Mouse (Mus musculus): ENCODE results near the gene Sh3kbp1. TPM values are rescaled to one million over a fixed set of nuclear protein-coding genes. Genes with fewer than 3 reads are reported as not detected.

Sh3kbp1 gene
- polyA plus RNA-seq, 1 experiment from 2014 or later, result 29.6 TPM

- WGBS, result 32% methylated on average over 4 of the region's 4 CpGs
- ATAC-seq (ENCODE audit: insufficient read depth, low FRiP score), result no peak
- no peak overlapping the region for H3K27ac ChIP-seq (ENCODE audit: low read length)
- no peak overlapping the region for H3K9ac ChIP-seq (ENCODE audit: low read length)
- H3K4me3 ChIP-seq (replicated peaks; ENCODE audit: low read length), result peak overlapping the region; percentile 59
- H3K36me3 ChIP-seq (ENCODE audit: control insufficient read depth, insufficient read depth, low read length), result no peaks in the 10 kb centered on the region
- peaks cover 4% of the 10 kb centered on the region; the same call in 1 of the 2 replicates for H3K27me3 ChIP-seq (ENCODE audit: control insufficient read depth, insufficient read depth, low read length)
- no peaks in the 10 kb centered on the region for H3K4me1 ChIP-seq (ENCODE audit: control insufficient read depth, insufficient read depth, low read length)
- no peaks in the 10 kb centered on the region for H3K9me3 ChIP-seq (replicated peaks; ENCODE audit: control insufficient read depth, low read length)
- H3K4me2 ChIP-seq (ENCODE audit: low read depth, low read length), result peak overlapping the region; percentile 71
Observed at GRCm38 (mm10) chrX:159628629-159629028, 1.6 kb downstream of the Sh3kbp1 start.

DNA sequence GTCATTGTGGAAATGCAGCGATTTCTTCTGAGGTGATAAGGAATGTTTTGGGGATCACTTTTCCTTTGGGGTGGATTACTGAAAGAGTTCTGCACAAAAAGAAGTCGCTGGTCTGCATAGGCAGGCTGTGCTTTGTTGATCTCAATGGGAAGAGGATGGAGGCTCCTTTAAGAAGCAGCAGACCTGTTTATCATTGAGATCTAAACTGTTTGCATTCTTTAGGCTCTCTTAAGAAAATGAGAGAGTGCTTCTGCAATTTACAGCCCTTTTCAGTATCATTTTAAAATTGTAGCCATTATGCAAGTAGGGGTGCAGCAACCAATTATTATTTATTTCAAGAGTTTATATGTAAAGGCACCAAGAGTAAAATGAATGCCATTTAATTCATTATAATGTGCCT is 2.1 kb downstream of the Sh3kbp1 start:
- Histone ChIP-seq H3K9ac (ENCODE audit: low read length) (no peak overlapping the region), H3K36me3 (ENCODE audit: control insufficient read depth, insufficient read depth, low read length) (no peaks in the 10 kb centered on the region), H3K4me2 (ENCODE audit: low read depth, low read length) (peak overlapping the region; percentile 71), H3K4me3 (replicated peaks; ENCODE audit: low read length) (0 out of 2 replicates have a peak overlapping the region, but pooled peaks have one; percentile 1), H3K4me1 (ENCODE audit: control insufficient read depth, insufficient read depth, low read length) (no peaks in the 10 kb centered on the region), H3K27ac (ENCODE audit: low read length) (no peak overlapping the region), H3K9me3 (replicated peaks; ENCODE audit: control insufficient read depth, low read length) (no peaks in the 10 kb centered on the region), H3K27me3 (ENCODE audit: control insufficient read depth, insufficient read depth, low read length) (peaks cover 4% of the 10 kb centered on the region; the same call in 1 of the 2 replicates)
- 33% methylated on average over 2 of the region's 2 CpGs for WGBS
- ATAC-seq (ENCODE audit: insufficient read depth, low FRiP score), result no peak

DNA sequence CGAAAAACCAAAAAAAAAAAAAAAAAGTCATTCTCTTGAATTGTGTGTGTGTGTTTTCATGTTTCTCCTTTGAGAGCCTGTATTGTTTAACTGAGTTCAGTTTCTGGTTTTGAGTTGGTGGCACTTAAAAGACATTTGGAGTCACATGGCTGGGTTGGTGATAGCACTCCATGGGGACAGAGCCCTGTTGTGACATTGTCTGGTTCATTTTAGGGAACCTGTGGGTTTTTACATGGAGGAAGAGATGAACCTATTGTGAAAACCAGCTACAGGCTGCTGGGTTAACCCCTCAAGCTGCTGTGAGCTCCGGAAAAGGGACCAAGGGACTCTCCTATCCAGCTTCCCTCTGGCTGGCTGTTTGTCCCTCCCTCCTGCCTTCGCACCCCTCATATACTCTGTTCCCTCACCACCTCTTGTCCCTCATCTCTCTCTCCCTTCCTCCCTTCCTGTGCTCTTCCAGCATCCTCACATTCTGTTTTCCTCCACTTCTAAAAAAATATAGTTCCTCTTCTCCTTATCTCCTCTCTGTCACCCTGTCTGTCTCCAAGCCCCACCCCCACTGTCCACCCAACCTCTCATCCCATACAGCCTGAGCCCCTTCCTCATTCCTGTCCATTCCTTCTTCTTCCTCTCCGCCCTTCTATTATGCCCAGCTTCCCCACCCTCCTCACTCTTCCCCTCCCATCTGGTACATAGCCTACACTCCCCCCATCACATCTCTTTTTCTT is 11.6 kb downstream of the Sh3kbp1 start:
- no peak overlapping the region for H3K27ac ChIP-seq (ENCODE audit: low read length)
- no peak overlapping the region for H3K9ac ChIP-seq (ENCODE audit: low read length)
- H3K4me3 ChIP-seq (replicated peaks; ENCODE audit: low read length), result no peak overlapping the region
- no peak for ATAC-seq (ENCODE audit: insufficient read depth, low FRiP score)
- no peak overlapping the region for H3K4me2 ChIP-seq (ENCODE audit: low read depth, low read length)
- no peaks in the 10 kb centered on the region for H3K36me3 ChIP-seq (ENCODE audit: control insufficient read depth, insufficient read depth, low read length)
- no peaks in the 10 kb centered on the region for H3K9me3 ChIP-seq (replicated peaks; ENCODE audit: control insufficient read depth, low read length)
- H3K4me1 ChIP-seq (ENCODE audit: control insufficient read depth, insufficient read depth, low read length), result no peaks in the 10 kb centered on the region
- WGBS, result 70% methylated on average over 4 of the region's 4 CpGs
- H3K27me3 ChIP-seq (ENCODE audit: control insufficient read depth, insufficient read depth, low read length), result no peaks in the 10 kb centered on the region; the same call in 1 of the 2 replicates

GRCm38 (mm10) chrX:159639991-159640390 is 12.9 kb downstream of the Sh3kbp1 start:
- ATAC-seq (ENCODE audit: insufficient read depth, low FRiP score), result no peak
- Histone ChIP-seq H3K9me3 (replicated peaks; ENCODE audit: control insufficient read depth, low read length) (no peaks in the 10 kb centered on the region), H3K36me3 (ENCODE audit: control insufficient read depth, insufficient read depth, low read length) (no peaks in the 10 kb centered on the region), H3K4me2 (ENCODE audit: low read depth, low read length) (no peak overlapping the region), H3K4me3 (replicated peaks; ENCODE audit: low read length) (no peak overlapping the region), H3K27me3 (ENCODE audit: control insufficient read depth, insufficient read depth, low read length) (no peaks in the 10 kb centered on the region; the same call in 1 of the 2 replicates), H3K4me1 (ENCODE audit: control insufficient read depth, insufficient read depth, low read length) (no peaks in the 10 kb centered on the region), H3K9ac (ENCODE audit: low read length) (no peak overlapping the region), H3K27ac (ENCODE audit: low read length) (no peak overlapping the region)
- WGBS, result 71% methylated on average over 4 of the region's 4 CpGs

- 88% methylated on average over 3 of the region's 3 CpGs for WGBS
- Histone ChIP-seq H3K9me3 (replicated peaks; ENCODE audit: control insufficient read depth, low read length) (no peaks in the 10 kb centered on the region), H3K27ac (ENCODE audit: low read length) (no peak overlapping the region), H3K4me1 (ENCODE audit: control insufficient read depth, insufficient read depth, low read length) (no peaks in the 10 kb centered on the region), H3K36me3 (ENCODE audit: control insufficient read depth, insufficient read depth, low read length) (no peaks in the 10 kb centered on the region), H3K9ac (ENCODE audit: low read length) (no peak overlapping the region), H3K4me3 (replicated peaks; ENCODE audit: low read length) (no peak overlapping the region), H3K4me2 (ENCODE audit: low read depth, low read length) (no peak overlapping the region), H3K27me3 (ENCODE audit: control insufficient read depth, insufficient read depth, low read length) (no peaks in the 10 kb centered on the region; the same call in 1 of the 2 replicates)
- no peak for ATAC-seq (ENCODE audit: insufficient read depth, low FRiP score)
Observed at GRCm38 (mm10) chrX:159645314-159645713, 18.2 kb downstream of the Sh3kbp1 start.

- ATAC-seq (ENCODE audit: insufficient read depth, low FRiP score), result no peak
- Histone ChIP-seq H3K27ac (ENCODE audit: low read length) (no peak overlapping the region), H3K27me3 (ENCODE audit: control insufficient read depth, insufficient read depth, low read length) (peaks cover 3% of the 10 kb centered on the region; the same call in 1 of the 2 replicates), H3K9me3 (replicated peaks; ENCODE audit: control insufficient read depth, low read length) (no peaks in the 10 kb centered on the region), H3K9ac (ENCODE audit: low read length) (no peak overlapping the region), H3K4me2 (ENCODE audit: low read depth, low read length) (no peak overlapping the region), H3K36me3 (ENCODE audit: control insufficient read depth, insufficient read depth, low read length) (no peaks in the 10 kb centered on the region), H3K4me3 (replicated peaks; ENCODE audit: low read length) (no peak overlapping the region), H3K4me1 (ENCODE audit: control insufficient read depth, insufficient read depth, low read length) (no peaks in the 10 kb centered on the region)
- WGBS, result 75% methylated on average over 5 of the region's 5 CpGs
Observed at GRCm38 (mm10) chrX:159647564-159647963, 20.5 kb downstream of the Sh3kbp1 start.

GRCm38 (mm10) chrX:159648598-159648997 is 21.5 kb downstream of the Sh3kbp1 start:
- no peak for ATAC-seq (ENCODE audit: insufficient read depth, low FRiP score)
- Histone ChIP-seq H3K9me3 (replicated peaks; ENCODE audit: control insufficient read depth, low read length) (no peaks in the 10 kb centered on the region), H3K4me2 (ENCODE audit: low read depth, low read length) (no peak overlapping the region), H3K36me3 (ENCODE audit: control insufficient read depth, insufficient read depth, low read length) (no peaks in the 10 kb centered on the region), H3K4me3 (replicated peaks; ENCODE audit: low read length) (no peak overlapping the region), H3K9ac (ENCODE audit: low read length) (no peak overlapping the region), H3K27ac (ENCODE audit: low read length) (no peak overlapping the region), H3K4me1 (ENCODE audit: control insufficient read depth, insufficient read depth, low read length) (no peaks in the 10 kb centered on the region), H3K27me3 (ENCODE audit: control insufficient read depth, insufficient read depth, low read length) (peaks cover 3% of the 10 kb centered on the region; the same call in 1 of the 2 replicates)
- WGBS, result 92% methylated on average over 3 of the region's 3 CpGs

DNA sequence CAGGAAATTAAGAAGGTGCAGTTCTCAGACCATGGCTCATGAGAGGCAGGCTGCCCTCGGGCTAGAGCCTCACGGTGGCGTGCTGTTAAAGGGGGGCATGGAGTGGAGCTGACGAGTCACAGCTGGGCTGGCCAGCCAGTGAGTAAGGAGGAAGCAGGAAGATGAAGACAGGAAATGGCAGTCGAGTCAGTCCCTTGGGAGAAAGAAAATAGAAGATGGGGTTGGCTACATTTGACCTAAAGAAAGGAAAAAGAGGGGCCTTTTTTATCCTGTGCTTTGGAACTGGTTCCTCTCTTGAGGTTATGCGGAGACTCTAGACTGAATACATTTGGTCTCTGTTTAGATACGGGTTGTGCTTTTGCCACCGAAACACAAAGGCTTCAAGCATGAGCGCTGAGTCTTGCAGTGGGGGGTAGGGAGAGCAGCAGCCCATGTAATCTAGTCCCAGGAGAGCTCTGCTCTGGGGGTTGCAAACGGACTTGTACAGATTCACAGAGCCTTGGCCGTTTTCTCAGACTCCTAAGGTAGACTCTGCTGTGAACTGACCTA is 23.1 kb downstream of the Sh3kbp1 start:
- peaks cover 3% of the 10 kb centered on the region; the same call in 1 of the 2 replicates for H3K27me3 ChIP-seq (ENCODE audit: control insufficient read depth, insufficient read depth, low read length)
- no peak for ATAC-seq (ENCODE audit: insufficient read depth, low FRiP score)
- H3K4me1 ChIP-seq (ENCODE audit: control insufficient read depth, insufficient read depth, low read length), result no peaks in the 10 kb centered on the region
- H3K9me3 ChIP-seq (replicated peaks; ENCODE audit: control insufficient read depth, low read length), result no peaks in the 10 kb centered on the region
- 50% methylated on average over 11 of the region's 11 CpGs for WGBS
- 0 out of 2 replicates have a peak overlapping the region, but pooled peaks have one; percentile 33 for H3K27ac ChIP-seq (ENCODE audit: low read length)
- H3K4me2 ChIP-seq (ENCODE audit: low read depth, low read length), result no peak overlapping the region
- H3K36me3 ChIP-seq (ENCODE audit: control insufficient read depth, insufficient read depth, low read length), result no peaks in the 10 kb centered on the region
- no peak overlapping the region for H3K9ac ChIP-seq (ENCODE audit: low read length)
- H3K4me3 ChIP-seq (replicated peaks; ENCODE audit: low read length), result no peak overlapping the region

- H3K27ac ChIP-seq (ENCODE audit: low read length), result 0 out of 2 replicates have a peak overlapping the region, but pooled peaks have one; percentile 33
- 74% methylated on average over 6 of the region's 6 CpGs for WGBS
- no peak overlapping the region for H3K4me2 ChIP-seq (ENCODE audit: low read depth, low read length)
- H3K9ac ChIP-seq (ENCODE audit: low read length), result no peak overlapping the region
- no peaks in the 10 kb centered on the region for H3K9me3 ChIP-seq (replicated peaks; ENCODE audit: control insufficient read depth, low read length)
- H3K4me1 ChIP-seq (ENCODE audit: control insufficient read depth, insufficient read depth, low read length), result no peaks in the 10 kb centered on the region
- no peak overlapping the region for H3K4me3 ChIP-seq (replicated peaks; ENCODE audit: low read length)
- ATAC-seq (ENCODE audit: insufficient read depth, low FRiP score), result no peak
- no peaks in the 10 kb centered on the region for H3K36me3 ChIP-seq (ENCODE audit: control insufficient read depth, insufficient read depth, low read length)
- H3K27me3 ChIP-seq (ENCODE audit: control insufficient read depth, insufficient read depth, low read length), result peaks cover 3% of the 10 kb centered on the region; the same call in 1 of the 2 replicates
Observed at GRCm38 (mm10) chrX:159650727-159651126, 23.7 kb downstream of the Sh3kbp1 start.
